Mouse (Mus musculus) G1E (cell line): ENCODE results near the gene Fam104a. TPM values are rescaled to one million over a fixed set of nuclear protein-coding genes. Genes with fewer than 3 reads are reported as not detected.
"Not testable (repeated sequence)": the region's sequence is repeated elsewhere in the genome, so short reads cannot be mapped to it uniquely, and the experiment has no call there.

Experiments used
- ATAC-seq: 2 replicates; pipeline ENCODE4 v1.8.0; 2016; ENCODE audit warnings: mild to moderate bottlenecking; ENCODE audit not compliant: insufficient number of reproducible peaks, poor library complexity, low FRiP score, severe bottlenecking; ENCODE audit errors: extremely low read depth
- DNase-seq: peaks from one replicate; pipeline ENCODE4 v3.0.0; 2012; ENCODE audit warnings: low spot score
- H3K27me3 ChIP-seq: 2 replicates; pipeline ENCODE4 v1.6.1; 2012; ENCODE audit warnings: mild to moderate bottlenecking, low read length, inconsistent platforms; ENCODE audit not compliant: insufficient read depth
- H3K36me3 ChIP-seq: replicated peaks from 2 replicates; pipeline ENCODE3; 2012; ENCODE audit warnings: mild to moderate bottlenecking, inconsistent platforms
- H3K4me1 ChIP-seq: 2 replicates; pipeline ENCODE4 v1.6.1; 2012; ENCODE audit warnings: low read depth, low read length, inconsistent platforms, mixed read lengths; ENCODE audit not compliant: insufficient read depth
- H3K4me3 ChIP-seq: 2 replicates; pipeline ENCODE4 v1.5.1; 2012; ENCODE audit warnings: low read depth, mild to moderate bottlenecking, inconsistent platforms, low read length, moderate library complexity, mixed read lengths
- H3K9me3 ChIP-seq: replicated peaks from 2 replicates; pipeline ENCODE4 v1.6.1; 2012; ENCODE audit warnings: inconsistent platforms
- CTCF ChIP-seq: IDR thresholded peaks from 2 replicates; pipeline ENCODE4 v1.5.1; 2012; ENCODE audit warnings: low read depth, low read length, inconsistent platforms, mixed read lengths
- GATA1 ChIP-seq: IDR thresholded peaks from 2 replicates; pipeline ENCODE4 v1.6.1; 2012; ENCODE audit warnings: borderline replicate concordance, low read length, inconsistent platforms, mixed read lengths
- GATA2 ChIP-seq: IDR thresholded peaks from 2 replicates; pipeline ENCODE4 v1.6.1; 2012; ENCODE audit warnings: low read depth, low read length, inconsistent platforms, borderline replicate concordance
- POLR2AphosphoS5 ChIP-seq: IDR thresholded peaks from 2 replicates; pipeline ENCODE4 v1.6.1; 2012; ENCODE audit warnings: low read depth, low read length, inconsistent platforms; ENCODE audit not compliant: insufficient replicate concordance
- TAL1 ChIP-seq: conservative IDR thresholded peaks from 2 replicates; pipeline ENCODE4 v1.6.1; 2012; ENCODE audit warnings: low read depth, low read length, inconsistent platforms, mixed read lengths
- polyA plus RNA-seq: library from polyadenylated mRNA; stranded (reverse); fragments of >175 nt; gene quantifications from 2 replicates; pipeline ENCODE4 v1.2.3, GENCODE M21; 2012
- total RNA-seq, 2 experiments: library from RNA; stranded (forward) in 1 of 2; stranded (reverse) in 1 of 2; fragments of 200-1000 nt in 1 of 2; fragments of >200 nt in 1 of 2; fragmentation: Nextera tagmentation in 1 of 2; gene quantifications; 2 replicates each; pipeline ENCODE4 v1.2.3; 2014 to 2017

The Fam104a gene
- total and polyA plus RNA-seq, 3 experiments = 35.9 to 111 (median 43.8) TPM

- Histone ChIP-seq H3K27me3 (no peaks in the 10 kb centered on the region), H3K9me3 (no peaks in the 10 kb centered on the region), H3K4me1 (peaks cover 52% of the 10 kb centered on the region), H3K4me3 (no peak overlapping the region), H3K36me3 (peaks cover 84% of the 10 kb centered on the region)
- no peak for DNase-seq
- no peak for ATAC-seq
- TF ChIP-seq CTCF = no peak
- TF ChIP-seq POLR2AphosphoS5 = no peak
- no peak for TF ChIP-seq GATA2
- TF ChIP-seq GATA1 = no peak
- no peak for TF ChIP-seq TAL1
Observed at GRCm38 (mm10) chr11:113664279-113664678, 19.7 kb downstream of the Fam104a start.

- H3K4me3 ChIP-seq = peak overlapping the region; percentile 40; the same call in 1 of the 2 replicates
- TF ChIP-seq GATA1 (no peak), GATA2 (no peak), CTCF (no peak), TAL1 (no peak), POLR2AphosphoS5 (no peak)
- peaks cover 32% of the 10 kb centered on the region for H3K4me1 ChIP-seq
- H3K27me3 ChIP-seq = no peaks in the 10 kb centered on the region
- H3K9me3 ChIP-seq = no peaks in the 10 kb centered on the region
- peaks cover 83% of the 10 kb centered on the region for H3K36me3 ChIP-seq
- DNase-seq (peak; percentile 50), ATAC-seq (peak; percentile 51; the same call in 1 of the 2 replicates)
Observed at GRCm38 (mm10) chr11:113661835-113662351, 22.1 kb downstream of the Fam104a start.

- ATAC-seq (no peak), DNase-seq (no peak)
- H3K36me3 ChIP-seq = peaks cover 86% of the 10 kb centered on the region
Observed at GRCm38 (mm10) chr11:113660940-113661339, 23.0 kb downstream of the Fam104a start.

GRCm38 (mm10) chr11:113660213-113660612, 23.7 kb downstream of the Fam104a start:
- not testable (repeated sequence) for H3K4me3 ChIP-seq, H3K9me3 ChIP-seq, H3K27me3 ChIP-seq, ATAC-seq, DNase-seq
- peaks cover 29% of the 10 kb centered on the region for H3K4me1 ChIP-seq
- peaks cover 91% of the 10 kb centered on the region for H3K36me3 ChIP-seq

More at GRCm38 (mm10) chr11:113660940-113661339, 23.0 kb downstream of the Fam104a start:
- H3K4me1 ChIP-seq = peaks cover 29% of the 10 kb centered on the region
- no peak overlapping the region for H3K4me3 ChIP-seq
- H3K9me3 ChIP-seq = no peaks in the 10 kb centered on the region
- TF ChIP-seq GATA2 (no peak), CTCF (no peak), POLR2AphosphoS5 (no peak), TAL1 (no peak), GATA1 (no peak)
- H3K27me3 ChIP-seq = no peaks in the 10 kb centered on the region

GRCm38 (mm10) chr11:113658763-113659162, 25.2 kb downstream of the Fam104a start:
- TF ChIP-seq GATA1 (no peak), GATA2 (no peak), POLR2AphosphoS5 (no peak), CTCF (no peak), TAL1 (no peak)
- ATAC-seq = no peak
- H3K36me3 ChIP-seq = peaks cover 91% of the 10 kb centered on the region

GRCm38 (mm10) chr11:113658319-113658718, 25.6 kb downstream of the Fam104a start:
- TF ChIP-seq CTCF = no peak
- TF ChIP-seq GATA2 = no peak
- no peak for TF ChIP-seq POLR2AphosphoS5
- no peak for TF ChIP-seq TAL1
- no peak for TF ChIP-seq GATA1
- ATAC-seq = no peak
- H3K4me3 ChIP-seq = no peak overlapping the region

More at GRCm38 (mm10) chr11:113658763-113659162, 25.2 kb downstream of the Fam104a start:
- Histone ChIP-seq H3K9me3 (no peaks in the 10 kb centered on the region), H3K4me3 (no peak overlapping the region), H3K4me1 (peaks cover 23% of the 10 kb centered on the region), H3K27me3 (no peaks in the 10 kb centered on the region)
- no peak for DNase-seq

More at GRCm38 (mm10) chr11:113658319-113658718, 25.6 kb downstream of the Fam104a start:
- peaks cover 91% of the 10 kb centered on the region for H3K36me3 ChIP-seq
- no peak for DNase-seq
- H3K4me1 ChIP-seq = peaks cover 22% of the 10 kb centered on the region
- H3K9me3 ChIP-seq = no peaks in the 10 kb centered on the region
- no peaks in the 10 kb centered on the region for H3K27me3 ChIP-seq
